Mouse (Mus musculus) heart, adult 9 months (tissue): Measurements from ENCODE around the gene Rab31.

Experiments used
- DNase-seq, 2 experiments: peaks; one replicate each; pipeline ENCODE4 v3.0.0; 2022; ENCODE audit warnings: low spot score in 2 of 2

Rab31 gene

GRCm38 (mm10) chr17:65666388-65667161 lies 106.0 kb downstream of the Rab31 start:
- peak; percentile 42 to 54 for DNase-seq

DNA sequence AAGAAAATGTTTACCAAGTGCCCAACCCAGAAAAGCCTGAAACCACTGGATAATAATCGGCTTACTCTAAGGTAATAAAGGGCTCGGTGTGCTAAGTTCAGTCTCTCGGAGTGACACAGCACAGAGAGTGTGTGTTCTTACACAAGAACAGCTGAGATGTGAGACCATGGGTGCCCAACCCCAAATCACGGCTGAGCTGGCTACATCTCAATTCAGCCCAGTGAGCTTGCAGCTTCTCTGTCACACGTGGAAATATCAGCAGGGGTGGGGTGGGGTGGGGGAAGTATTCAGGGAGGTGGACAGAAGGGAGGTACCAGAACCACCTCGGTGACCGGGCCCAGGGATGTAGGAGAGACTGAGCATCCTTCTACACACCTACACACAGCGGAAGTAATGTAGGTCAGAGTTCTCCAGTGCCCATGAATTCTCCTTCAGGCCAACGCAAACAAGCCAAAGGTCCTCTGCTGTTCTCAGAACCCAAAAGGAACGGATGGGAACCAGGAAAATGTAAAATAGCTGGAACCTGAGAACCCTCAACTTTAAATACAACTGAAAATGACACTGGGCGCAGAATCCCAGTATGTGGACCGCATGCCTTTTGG lies 106.7 kb downstream of the Rab31 start:
- no peak for DNase-seq

GRCm38 (mm10) chr17:65663329-65664078 lies 109.0 kb downstream of the Rab31 start:
- DNase-seq: no peak

GRCm38 (mm10) chr17:65662662-65663061 lies 109.9 kb downstream of the Rab31 start:
- no peak for DNase-seq

DNA sequence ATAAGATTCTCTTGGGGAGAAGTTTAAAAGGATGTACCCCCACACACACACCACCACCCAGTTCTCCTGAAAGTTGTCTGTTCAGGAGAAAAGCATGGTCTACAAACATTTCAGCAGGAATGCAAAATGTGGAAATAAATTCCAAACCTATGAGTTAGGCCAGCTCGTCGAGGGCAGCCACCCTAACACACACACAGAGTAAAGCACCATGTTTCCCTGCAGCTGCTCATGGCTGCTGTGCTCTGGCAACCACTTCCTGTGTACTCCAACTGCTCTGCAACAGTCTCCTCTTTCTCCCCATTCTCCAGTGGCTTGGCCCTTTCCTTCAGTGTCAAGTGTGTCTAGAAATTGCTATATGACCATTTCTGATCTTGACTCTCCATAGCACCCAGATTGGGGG lies 114.1 kb downstream of the Rab31 start:
- no peak for DNase-seq

- DNase-seq: no peak
These were observed 114.6 kb downstream of the Rab31 start for GRCm38 (mm10) chr17:65657958-65658357.

- DNase-seq: no peak
These were observed 115.8 kb downstream of the Rab31 start for GRCm38 (mm10) chr17:65656731-65657130.

DNA sequence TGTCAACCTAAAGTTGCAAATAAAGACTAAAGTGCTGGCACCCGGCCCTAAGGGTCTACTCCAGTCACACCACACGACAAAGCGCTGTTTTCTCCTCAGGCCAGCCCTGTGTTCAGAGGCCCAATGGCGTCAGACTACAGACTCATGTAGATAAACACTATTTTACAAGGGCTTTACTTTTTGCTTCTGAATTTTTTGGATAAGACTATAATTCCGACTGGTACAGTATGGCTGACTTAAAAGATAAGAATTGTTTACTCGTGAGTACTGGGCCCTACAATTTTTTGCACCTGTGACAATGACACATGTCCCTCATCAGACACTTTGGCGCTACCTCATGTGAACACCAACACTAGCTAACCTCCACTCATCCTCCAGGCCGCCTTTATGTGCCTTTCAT lies 116.5 kb downstream of the Rab31 start:
- DNase-seq: no peak

DNA sequence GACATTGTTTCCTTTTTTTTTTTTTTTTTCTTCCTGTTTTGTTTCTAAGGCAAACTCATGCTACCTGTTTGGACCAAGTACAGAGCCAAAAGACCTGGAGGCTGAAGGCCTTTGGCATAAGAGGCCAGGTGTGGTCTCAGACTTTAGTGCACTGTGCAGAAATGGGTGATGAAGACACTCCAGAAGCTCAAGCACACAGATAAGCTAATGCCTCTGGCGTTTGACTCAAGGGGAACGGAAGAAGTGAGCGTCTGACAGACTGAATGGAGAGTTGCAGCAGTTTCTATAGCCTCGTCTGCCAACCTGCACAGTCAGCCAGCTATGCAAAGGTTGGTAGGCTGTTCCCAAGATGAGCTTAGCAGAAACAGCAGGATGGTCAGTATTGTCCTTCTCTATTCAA lies 116.9 kb downstream of the Rab31 start:
- no peak for DNase-seq

- no peak for DNase-seq
These were observed 122.0 kb downstream of the Rab31 start for GRCm38 (mm10) chr17:65650598-65650997.

DNA sequence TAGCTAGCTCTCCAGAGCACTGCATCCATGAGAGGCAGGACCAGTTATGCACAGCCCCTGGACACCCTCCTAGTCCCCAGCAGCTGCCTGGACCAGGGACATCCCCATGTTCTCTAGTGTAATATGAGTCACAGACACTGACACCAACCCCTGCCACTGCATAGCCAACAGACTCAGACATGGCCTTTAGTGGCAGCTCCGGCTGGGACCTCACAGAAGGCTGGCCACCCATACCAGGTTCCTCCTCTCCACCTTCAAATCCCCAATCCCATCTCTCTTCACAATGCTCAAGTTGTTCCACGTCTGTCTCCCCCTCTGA lies 123.4 kb downstream of the Rab31 start:
- DNase-seq: no peak

DNA sequence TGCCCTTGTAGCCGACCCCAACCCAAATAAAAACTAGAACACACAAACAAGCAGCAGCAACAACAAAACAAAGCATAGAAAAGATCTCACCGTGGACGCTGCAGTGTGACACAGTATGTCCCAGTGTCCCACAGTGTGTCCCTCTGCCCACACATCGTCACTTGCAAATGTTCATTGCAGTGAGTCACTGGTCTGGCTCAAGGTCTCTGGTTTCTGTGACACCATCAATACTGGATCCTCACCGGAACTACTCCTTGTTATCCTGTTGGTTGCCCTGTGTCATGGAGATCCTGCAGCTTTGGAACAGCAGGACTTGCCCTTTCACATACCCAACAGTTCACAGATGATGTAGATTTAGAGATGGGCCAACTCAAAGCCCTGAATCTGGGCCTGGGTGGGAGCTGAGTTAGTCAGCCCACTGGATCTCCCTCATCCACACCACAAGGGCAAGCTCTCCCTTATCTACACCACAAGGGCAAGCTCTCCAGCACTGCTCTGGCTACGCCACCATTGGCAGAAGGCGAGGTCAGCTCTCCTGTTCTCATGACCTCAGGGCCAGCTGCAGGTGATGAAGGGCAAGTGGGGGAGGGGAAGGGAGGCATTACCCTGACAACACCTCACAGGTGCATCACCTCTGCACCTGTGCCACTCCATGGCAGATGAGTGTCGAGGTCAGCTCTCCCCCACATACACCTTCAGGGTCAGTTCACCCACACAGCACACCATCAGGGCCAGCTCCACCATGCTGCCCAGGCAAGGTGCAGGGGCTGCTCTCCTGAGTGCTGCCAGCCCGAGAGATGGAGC lies 124.0 kb downstream of the Rab31 start:
- DNase-seq: no peak

DNA sequence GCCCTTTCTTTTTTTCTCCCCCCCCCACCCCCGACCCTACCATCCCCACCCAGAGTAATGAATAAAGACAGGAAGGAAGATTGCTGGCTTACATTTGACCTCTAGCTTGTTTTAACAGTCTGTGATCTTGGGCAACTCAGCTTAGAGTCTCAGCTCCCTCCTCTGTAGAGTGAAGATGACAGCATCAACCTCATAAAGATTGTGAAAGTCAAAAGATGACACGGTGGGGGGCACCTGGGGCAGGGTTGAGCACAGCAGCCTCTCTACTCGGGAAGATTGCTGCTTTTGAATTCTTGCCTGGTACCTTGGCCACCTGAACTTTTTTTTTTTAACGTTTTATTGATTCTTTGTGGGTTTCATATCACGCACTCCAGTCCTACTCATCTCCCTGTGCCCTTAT lies 124.6 kb downstream of the Rab31 start:
- no peak for DNase-seq

GRCm38 (mm10) chr17:65647226-65647625 lies 125.3 kb downstream of the Rab31 start:
- DNase-seq: no peak

- DNase-seq: no peak
These were observed 129.0 kb downstream of the Rab31 start for GRCm38 (mm10) chr17:65643579-65643978.

DNA sequence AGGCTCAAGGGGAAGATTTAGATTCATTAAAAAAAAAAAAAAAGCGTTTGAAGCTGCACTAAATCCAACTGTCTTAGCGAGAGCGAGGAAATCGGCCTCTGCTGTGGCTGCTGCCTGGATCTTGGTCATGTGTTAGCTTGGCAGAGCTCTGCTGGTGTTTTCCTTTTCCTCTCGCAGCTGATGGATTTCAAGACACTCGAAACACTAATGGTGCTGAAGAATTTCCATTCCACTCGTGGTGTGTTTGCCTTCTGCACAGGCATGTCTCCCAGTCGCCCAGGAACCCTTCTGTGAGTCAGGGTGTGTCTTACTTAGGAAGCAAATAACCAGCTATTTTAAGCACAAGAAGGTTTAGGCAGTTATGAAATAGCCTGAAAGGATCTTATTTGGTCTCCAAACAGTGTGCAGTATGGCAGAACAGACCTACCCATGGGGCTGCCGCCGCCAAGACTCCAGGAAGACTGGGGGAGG lies 129.5 kb downstream of the Rab31 start:
- DNase-seq: peak; percentile 6 to 32

GRCm38 (mm10) chr17:65642578-65642991 lies 130.0 kb downstream of the Rab31 start:
- DNase-seq: no peak

GRCm38 (mm10) chr17:65641734-65642218 lies 130.8 kb downstream of the Rab31 start, which contains the start of gene Txndc2:
TSS of gene Txndc2 (minus strand) at chr17:65642168.
- DNase-seq: no peak

GRCm38 (mm10) chr17:65639144-65639543 lies 133.4 kb downstream of the Rab31 start:
- no peak for DNase-seq

DNA sequence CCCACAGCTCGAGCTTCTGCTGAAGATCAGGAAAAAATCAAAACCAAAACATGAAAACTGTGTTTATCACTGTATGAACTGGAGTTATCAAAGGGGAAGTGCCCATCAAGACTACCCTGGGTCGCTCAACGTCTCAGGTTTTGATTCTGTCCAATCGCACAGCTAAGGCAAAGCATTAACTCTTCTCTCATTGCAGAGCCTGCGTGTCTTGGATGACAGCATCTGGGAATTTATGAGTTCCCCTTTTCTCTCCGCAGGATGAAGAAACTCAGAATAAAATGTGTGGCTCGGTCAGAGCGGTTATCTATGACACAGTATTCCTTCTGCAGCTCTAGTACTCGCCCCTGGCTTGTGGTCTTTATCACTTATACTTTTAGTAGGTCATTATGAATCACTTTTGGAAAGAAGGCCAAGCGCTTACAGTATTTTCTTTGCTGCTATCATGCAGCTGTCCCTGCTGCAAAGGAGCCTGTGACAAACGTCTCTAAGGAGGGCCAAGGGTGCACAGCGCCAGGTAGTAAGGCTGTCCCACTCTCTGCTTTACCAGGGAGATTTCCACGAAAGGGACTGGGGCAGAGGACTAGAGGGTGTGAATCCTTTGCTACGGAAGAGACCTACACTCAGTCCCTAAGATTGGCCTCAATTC lies 136.7 kb downstream of the Rab31 start:
- no peak for DNase-seq

- DNase-seq: no peak
These were observed 142.6 kb downstream of the Rab31 start for GRCm38 (mm10) chr17:65629943-65630342.
